Mouse (Mus musculus) neutrophil, adult 65 days (primary cell): ENCODE measurements around the gene Vamp8. TPM values are rescaled to one million over a fixed set of nuclear protein-coding genes. Genes with fewer than 3 reads are reported as not detected.

Source experiments
- total RNA-seq: library from RNA; stranded (reverse); gene quantifications from 2 replicates; pipeline ENCODE4 v1.2.4, GENCODE M21; 2023

Gene Vamp8
- total RNA-seq: 222 and 223 TPM in 2 replicates

DNA sequence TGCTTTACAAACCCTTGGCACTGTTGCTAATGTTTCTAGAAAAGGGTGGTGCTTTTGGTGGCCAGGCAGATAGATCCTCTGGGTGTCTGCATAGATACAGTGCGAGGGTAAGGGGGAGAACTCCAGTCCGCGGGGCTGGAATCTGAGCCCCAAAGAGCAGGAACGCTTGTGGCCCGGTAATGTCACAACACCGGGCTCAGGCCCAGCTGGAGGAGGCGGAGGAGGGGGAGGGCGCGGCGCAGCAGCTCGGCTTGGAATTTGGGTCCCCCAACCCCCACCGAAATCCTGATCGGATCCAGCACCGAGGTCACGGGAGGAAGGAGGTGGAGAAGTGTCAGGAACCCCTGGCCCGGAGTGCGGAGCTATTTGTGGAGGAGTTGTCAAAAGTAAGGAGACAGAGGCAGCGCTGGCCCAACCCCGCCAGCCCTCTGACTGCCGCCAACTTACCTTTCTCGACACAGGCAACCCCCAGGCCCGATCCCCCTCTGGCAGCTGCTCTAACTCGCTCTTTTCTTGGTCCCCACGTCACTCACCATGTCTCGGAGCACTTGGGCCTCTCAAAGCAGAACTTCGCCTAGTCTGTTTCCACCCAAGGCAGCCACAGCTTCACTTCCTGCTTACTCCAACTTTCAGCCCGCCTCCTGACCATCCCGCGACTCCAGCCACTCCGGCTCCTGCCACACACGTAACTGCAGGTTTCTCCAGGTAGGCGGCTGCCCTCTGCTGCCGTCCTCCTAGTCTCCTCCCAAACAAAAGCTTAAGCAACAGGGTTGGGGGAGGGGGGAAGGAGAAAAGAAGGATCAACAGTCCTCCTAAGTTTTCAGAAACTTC is at the start of gene Vamp8:
TSS of gene Vamp8 (minus strand) at position 763 of the 831 bp plus-strand sequence.

DNA sequence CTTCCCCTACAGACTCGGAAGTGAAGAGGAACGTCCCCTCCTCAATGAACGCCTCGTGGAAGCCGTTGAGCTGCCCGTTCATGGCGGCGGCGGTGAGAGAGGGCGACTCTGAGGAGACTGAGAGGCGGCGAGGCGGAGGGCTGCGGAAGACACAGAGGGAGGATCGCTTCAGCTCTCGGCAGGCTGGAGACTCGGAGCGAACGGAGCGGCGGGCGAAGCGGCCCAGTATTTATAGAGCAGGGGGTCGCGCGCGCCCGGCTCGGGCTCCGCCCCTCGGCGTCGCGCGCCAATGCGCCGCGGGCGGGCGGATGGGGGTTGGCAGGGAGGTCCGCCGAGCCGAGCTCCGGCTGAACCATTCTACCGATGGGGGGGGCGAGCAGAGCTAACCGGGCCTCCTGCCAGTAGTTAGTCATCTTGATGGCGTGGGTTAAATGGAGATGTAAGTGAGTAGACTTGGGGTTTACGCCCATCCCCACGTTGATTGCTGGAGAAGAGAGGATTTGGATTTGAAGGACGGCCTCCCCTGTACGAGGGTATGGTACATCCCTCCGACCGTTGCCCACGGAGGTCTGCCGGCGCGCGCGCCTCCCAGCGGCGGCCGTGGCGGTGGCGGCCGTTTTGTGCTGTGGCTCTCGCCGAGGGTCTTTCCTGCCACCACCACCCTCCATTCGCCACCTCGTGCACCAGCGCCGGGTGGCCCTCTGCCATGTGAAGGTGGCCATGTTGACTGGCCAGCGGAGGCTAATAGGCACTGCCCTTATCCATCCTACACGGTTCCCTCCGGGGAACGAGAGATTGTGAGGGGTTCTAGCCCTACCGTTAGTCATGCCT is 49.1 kb upstream of the Vamp8 start, which contains the start of gene Mat2a:
TSS of gene Mat2a (minus strand) at position 204 of the 831 bp plus-strand sequence.

DNA sequence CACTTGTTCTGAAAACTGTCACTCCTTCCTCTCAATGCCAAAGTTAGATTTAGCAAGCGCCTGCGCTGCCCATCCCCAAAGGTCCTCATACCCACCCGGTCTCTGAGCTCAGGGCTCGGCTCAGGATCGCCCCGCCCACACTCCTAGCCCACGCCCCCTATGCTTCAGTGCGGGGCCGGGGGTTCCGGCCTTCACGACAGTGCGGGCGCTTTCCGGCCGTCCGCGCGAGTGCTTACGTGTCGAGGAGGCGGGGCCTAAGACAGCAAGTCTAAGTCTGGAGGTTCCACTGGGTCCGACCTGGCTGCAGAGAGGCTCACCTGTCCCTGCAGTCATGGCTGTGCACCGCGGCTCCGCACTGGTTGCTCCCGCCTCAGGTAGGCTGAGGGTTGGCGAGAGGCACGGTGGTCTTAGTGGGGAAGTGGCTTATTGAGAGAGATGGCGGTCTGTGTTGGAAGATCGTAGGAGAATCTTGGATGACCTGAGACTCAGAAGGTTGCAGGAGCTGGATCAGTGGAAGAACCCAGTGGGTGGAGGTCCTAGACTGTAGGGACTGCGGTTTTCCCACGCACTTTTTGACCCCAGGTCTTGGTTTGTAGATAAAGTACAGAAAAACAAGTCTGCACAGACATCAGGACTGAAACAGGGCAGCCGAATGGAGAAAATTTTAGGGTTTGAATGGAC is 23.7 kb upstream of the Vamp8 start, which contains the start of gene Ggcx:
TSS of gene Ggcx (plus strand) at position 233 of the 681 bp plus-strand sequence.

DNA sequence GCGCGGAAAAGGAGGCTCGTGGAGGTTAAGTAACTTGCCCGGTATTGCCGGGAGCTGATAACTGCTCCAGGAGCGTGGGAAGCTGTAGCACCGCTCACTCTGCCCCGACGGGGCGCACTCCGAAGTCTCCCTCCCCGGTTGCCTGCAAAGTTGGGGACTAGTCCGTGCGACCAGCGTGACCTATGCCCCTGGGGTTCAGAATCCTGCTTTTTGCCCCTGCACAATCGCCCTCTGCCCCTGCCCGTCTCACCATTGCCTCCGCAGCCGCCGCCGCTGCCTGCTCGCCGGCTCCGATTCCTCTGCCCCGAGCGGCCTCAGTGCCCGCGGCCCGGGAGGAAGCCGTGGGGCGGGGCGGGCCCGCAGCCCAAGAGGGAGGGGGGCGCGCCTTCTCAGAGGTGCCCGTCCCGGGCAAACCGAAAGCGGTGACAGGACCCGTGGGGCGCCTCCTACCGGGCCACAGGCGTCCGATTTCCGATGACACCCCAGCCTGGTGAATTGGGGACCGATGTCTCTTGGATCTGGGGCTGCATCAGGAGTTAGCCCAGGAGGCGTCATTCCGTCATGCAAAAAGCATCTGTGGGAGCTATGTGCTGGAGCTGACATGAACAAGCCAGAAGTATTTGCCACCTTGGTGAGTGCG is 10.3 kb downstream of the Vamp8 start, which contains the start of gene Vamp5:
TSS of gene Vamp5 (minus strand) at position 338 of the 640 bp plus-strand sequence.

DNA sequence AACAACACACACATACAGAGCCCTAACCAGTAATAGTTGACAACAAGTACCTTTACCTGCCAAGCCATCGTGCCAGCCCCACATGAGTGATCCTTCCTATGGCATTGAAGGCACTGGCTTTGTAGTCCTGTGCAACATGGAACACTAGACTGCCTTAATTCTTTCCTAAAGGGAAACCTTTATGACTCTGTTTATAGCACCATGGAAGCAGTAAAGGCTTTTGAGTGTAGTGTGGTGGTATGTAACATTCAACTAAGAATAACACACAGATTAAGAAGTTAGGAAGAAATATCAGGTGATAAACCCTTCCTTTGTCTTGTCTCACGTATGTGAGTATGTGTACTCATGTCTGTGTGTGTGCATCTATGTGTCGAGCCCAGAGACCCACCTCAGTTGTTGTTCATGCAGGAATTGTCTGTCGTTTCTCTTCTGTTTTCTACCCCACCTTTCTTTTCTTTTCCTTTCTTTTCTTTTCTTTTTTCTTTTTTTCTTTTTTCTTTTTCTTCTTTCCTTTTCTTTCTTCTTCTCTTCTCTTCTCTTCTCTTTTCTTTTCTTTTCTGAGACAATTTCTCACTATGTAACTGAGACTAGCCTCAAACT is 23.6 kb downstream of the Vamp8 start, which contains the start of gene Rnf181:
TSS of gene Rnf181 (minus strand) at position 113 of the 600 bp plus-strand sequence.

DNA sequence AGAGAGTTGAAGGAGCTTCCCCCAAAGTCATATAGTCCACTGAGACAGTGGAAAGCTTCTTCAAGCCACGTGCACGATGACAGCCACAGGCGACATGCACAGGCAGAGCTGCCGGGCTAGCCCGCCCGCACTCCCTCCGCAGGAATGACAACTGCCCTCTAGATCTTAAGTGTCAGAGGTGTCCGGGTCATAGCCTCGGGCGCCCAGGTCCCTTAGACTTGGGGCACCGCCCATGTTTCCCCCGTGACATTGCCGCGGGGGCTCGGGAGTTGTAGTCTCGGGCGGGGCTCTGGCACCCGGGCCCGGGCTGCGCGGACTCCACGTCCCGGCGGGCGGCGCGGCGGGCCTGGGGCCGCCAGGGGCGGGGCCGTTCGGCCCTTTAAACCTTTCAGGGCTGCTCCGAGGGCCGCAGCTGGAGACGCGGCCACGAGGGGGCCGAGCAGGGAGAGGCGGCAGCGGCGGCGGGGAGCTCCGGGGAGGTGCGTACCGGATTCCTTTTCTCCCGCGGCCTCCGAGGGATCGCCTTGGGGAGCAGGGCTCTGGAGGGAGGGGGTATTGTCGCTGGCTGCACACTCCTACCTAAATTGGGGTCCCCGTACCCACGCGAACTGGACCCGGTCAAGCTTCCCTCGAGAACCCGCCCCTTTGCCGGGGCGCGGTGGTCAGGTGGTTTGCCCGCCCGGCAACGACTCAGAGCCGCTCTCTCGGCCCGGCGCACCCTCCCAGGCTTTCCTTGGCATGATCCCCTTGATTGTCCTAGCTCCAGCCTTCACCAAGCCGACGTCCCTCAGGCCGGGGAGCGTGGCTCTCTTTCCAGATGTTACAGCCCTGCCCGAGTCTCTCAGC is 35.2 kb downstream of the Vamp8 start, which contains the start of gene Tmem150a:
TSS of gene Tmem150a (plus strand) at position 382 of the 846 bp plus-strand sequence.

DNA sequence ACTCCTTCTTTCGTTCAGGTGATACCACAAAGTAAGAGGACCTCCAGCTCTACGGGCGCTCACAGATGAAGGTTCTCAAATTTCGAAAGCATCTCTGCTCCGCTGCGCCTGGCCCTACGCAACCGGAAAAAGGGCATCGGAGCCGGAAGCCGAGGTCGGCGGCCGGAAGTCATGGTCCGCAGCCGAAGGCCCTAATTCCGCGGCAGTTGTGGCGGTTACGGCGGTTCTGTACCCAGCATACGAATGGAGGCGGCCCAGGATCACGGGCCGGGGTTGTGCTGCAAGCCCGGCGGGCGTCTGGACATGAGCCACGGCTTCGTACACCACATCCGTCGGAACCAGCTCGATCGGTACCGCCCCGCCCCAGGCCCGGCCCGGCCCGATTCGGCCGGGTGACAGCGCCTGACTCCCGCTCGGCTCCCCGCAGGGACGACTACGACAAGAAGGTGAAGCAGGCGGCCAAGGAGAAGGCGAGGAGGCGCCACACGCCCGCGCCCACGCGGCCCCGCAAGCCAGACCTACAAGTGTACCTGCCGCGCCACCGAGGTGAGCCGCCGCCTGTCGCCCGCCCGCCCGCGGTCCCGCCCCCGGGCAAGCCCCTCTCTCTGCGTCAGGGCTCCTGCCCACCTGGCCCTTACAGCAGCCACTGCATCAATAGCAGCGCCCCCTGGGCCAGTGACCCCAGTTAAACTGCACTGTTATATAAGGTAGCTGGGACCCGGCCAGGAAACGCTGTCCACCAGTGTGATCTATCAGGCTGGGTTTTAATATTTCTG is 43.1 kb downstream of the Vamp8 start, which contains the start of gene 0610030E20Rik:
TSS of gene 0610030E20Rik (plus strand) at position 152 of the 776 bp plus-strand sequence.

DNA sequence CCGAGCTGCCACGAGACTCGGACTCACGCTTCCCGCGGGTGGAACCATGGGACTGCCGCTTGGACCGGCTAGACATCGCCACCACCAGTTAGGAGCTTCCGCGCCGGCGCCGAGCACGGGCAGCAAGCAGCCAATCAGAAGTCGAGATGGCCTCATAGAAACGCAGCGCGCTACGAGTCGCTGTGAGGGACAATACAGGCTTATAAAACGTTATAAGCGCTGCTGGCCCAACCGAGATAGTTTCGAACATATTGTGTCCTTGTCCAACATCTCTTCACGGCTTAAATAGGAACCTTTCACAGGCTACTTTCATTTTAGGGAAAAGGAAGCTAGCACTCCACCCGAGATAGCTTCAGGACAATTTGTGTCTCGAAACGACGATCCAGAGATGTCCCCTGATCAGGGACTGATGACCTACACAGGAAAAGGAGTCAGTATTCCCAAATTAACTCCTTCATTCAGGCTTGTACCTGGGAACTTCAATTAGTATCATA is 45.4 kb downstream of the Vamp8 start, which contains the start of gene Usp39:
TSS of gene Usp39 (minus strand) at position 111 of the 494 bp plus-strand sequence.

Other genes starting within 250 kb of the Vamp8 start
- gene Atoh8, start 155.1 kb downstream of the Vamp8 start, total RNA-seq: 0.32 and 0.39 TPM in 2 replicates
- gene Sftpb, start 86.1 kb downstream of the Vamp8 start, total RNA-seq: 1.5 and 2.0 TPM in 2 replicates
- gene Usp39, start 45.5 kb downstream of the Vamp8 start, total RNA-seq: 43.7 and 45.6 TPM in 2 replicates
- gene 0610030E20Rik, start 43.4 kb downstream of the Vamp8 start, total RNA-seq: 47.6 and 59.0 TPM in 2 replicates
- gene Tmem150a, start 35.3 kb downstream of the Vamp8 start, total RNA-seq: 1.2 and 1.5 TPM in 2 replicates
- 57.2 and 63.1 TPM in 2 replicates for gene Rnf181, start 23.7 kb downstream of the Vamp8 start, total RNA-seq
- gene Vamp5, start 10.2 kb downstream of the Vamp8 start, total RNA-seq: 37.2 and 50.9 TPM in 2 replicates
- 5.1 and 7.4 TPM in 2 replicates for gene Ggcx, start 23.6 kb upstream of the Vamp8 start, total RNA-seq
- gene Mat2a, start 48.9 kb upstream of the Vamp8 start, total RNA-seq: 78.9 and 102 TPM in 2 replicates
- gene Sh2d6, start 131.0 kb upstream of the Vamp8 start, total RNA-seq: not detected in 2 replicates
- 272 and 314 TPM in 2 replicates for gene Capg, start 153.7 kb upstream of the Vamp8 start, total RNA-seq
- gene Elmod3, start 207.7 kb upstream of the Vamp8 start, total RNA-seq: 4.2 and 4.7 TPM in 2 replicates
- 9.2 and 15.9 TPM in 2 replicates for gene Retsat, start 207.8 kb upstream of the Vamp8 start, total RNA-seq
- gene Tgoln1, start 226.3 kb upstream of the Vamp8 start, total RNA-seq: 139 and 180 TPM in 2 replicates